Mouse (Mus musculus): Measurements from ENCODE around the gene Glud1. TPM values are rescaled to one million over a fixed set of nuclear protein-coding genes. Genes with fewer than 3 reads are reported as not detected.

Gene Glud1
- polyA plus RNA-seq, 1 experiment: 305 TPM

DNA sequence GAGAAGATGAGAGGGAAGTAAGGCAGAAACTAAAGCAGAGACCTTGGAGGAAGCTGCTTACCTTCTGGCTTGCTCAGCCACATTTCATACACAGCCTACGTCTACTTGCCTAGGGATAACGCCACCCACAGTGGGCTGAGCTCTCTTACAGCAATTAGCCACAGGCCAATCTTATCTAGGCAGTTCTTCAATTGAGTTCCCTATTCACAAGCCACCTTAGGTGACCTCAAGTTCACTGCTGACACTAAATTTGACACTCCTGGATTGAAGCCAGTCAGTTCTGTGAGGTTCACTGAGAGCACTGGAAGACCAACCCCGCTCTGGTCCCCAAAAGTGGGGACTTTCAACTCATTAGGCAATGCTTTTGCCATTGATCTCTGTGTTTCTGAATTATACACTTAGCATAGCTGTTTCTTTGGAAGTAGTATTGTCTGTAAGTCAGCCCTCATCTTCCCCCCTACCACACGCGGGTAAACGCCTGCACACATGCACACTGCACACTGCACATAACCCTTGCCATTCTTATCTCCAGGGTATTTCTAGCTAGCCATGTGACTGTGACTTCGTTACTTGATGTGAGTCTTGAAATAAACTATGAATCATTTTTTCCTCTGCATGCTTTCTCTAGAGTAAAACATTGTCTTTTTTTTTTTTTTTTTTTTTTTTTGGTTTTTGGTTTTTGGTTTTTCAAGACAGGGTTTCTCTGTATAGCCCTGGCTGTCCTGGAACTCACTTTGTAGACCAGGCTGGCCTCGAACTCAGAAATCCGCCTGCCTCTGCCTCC, 72.6 kb downstream of the Glud1 start:
- H3K27me3 ChIP-seq (ENCODE audit: control insufficient read depth, insufficient read depth, low read length, poor library complexity, severe bottlenecking): no peaks in the 10 kb centered on the region
- no peaks in the 10 kb centered on the region for H3K4me1 ChIP-seq (ENCODE audit: control insufficient read depth, insufficient read depth, low read length)
- H3K27ac ChIP-seq (ENCODE audit: insufficient read depth, low read length): no peak overlapping the region
- peaks cover 20% of the 10 kb centered on the region for H3K9me3 ChIP-seq (replicated peaks; ENCODE audit: control insufficient read depth, insufficient read depth, low read length, poor library complexity, severe bottlenecking)
- H3K4me3 ChIP-seq (ENCODE audit: low read depth, low read length): no peak overlapping the region
- H3K36me3 ChIP-seq (ENCODE audit: control insufficient read depth, insufficient read depth, low read length, poor library complexity, severe bottlenecking): no peaks in the 10 kb centered on the region; the same call in 1 of the 2 replicates
- no peak overlapping the region for H3K9ac ChIP-seq (ENCODE audit: low read depth, poor library complexity, severe bottlenecking)
- TF ChIP-seq POLR2A (IDR thresholded peaks at IDR 0.05; ENCODE audit: insufficient read depth, low read length): no peak

DNA sequence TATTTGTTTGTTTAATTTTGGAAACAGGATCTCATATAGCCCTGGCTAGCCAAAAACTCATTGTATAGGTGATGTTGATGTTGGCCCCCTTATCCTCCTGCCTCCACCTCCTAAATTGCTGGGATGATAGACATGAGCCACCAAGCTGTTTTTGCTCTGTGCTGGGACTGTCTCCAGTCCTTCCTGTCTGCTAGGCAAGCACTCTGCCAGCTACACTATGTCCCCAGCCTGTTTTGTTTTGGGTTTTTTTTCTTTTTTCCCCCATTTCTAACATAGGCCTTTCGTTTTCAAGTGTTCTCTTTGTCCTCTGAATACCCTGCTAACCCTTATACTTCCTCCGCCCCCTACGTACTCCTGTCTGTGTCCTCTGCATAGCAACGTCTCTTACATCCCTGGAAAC, 82.8 kb downstream of the Glud1 start:
- no peak for TF ChIP-seq CTCF (IDR thresholded peaks at IDR 0.05; ENCODE audit: low read depth, low read length)
- TF ChIP-seq EP300 (IDR thresholded peaks at IDR 0.05; ENCODE audit: insufficient read depth, low read depth, low read length): no peak
- TF ChIP-seq POLR2A (IDR thresholded peaks at IDR 0.05; ENCODE audit: insufficient read depth, low read length): no peak
- no peaks in the 10 kb centered on the region for H3K4me1 ChIP-seq (ENCODE audit: control insufficient read depth, insufficient read depth, low read length)

More for the DNA sequence above, 82.8 kb downstream of the Glud1 start:
- Histone ChIP-seq H3K9ac (ENCODE audit: low read depth, poor library complexity, severe bottlenecking) (no peak overlapping the region), H3K9me3 (replicated peaks; ENCODE audit: control insufficient read depth, insufficient read depth, low read length, poor library complexity, severe bottlenecking) (peaks cover 13% of the 10 kb centered on the region), H3K4me3 (ENCODE audit: low read depth, low read length) (no peak overlapping the region), H3K36me3 (ENCODE audit: control insufficient read depth, insufficient read depth, low read length, poor library complexity, severe bottlenecking) (no peaks in the 10 kb centered on the region), H3K27me3 (ENCODE audit: control insufficient read depth, insufficient read depth, low read length, poor library complexity, severe bottlenecking) (no peaks in the 10 kb centered on the region), H3K27ac (ENCODE audit: insufficient read depth, low read length) (no peak overlapping the region)

Other genes with a start within 250 kb of the Glud1 start
- gene Anxa8, start 224.7 kb upstream of the Glud1 start, polyA plus RNA-seq (2011; ENCODE audit: insufficient read depth, insufficient read length, low read depth, missing spikeins): 23.3 and 24.6 TPM in 2 replicates
- gene A630023A22Rik, start 208.0 kb upstream of the Glud1 start, polyA plus RNA-seq (2011; ENCODE audit: insufficient read depth, insufficient read length, low read depth, missing spikeins): not detected in 2 replicates
- gene Npy4r, start 158.2 kb upstream of the Glud1 start, polyA plus RNA-seq (2011; ENCODE audit: insufficient read depth, insufficient read length, low read depth, missing spikeins): not detected in 2 replicates
- gene Gprin2, start 109.1 kb upstream of the Glud1 start, polyA plus RNA-seq (2011; ENCODE audit: insufficient read depth, insufficient read length, low read depth, missing spikeins): 1.1 and 1.3 TPM in 2 replicates
- gene Syt15, start 91.1 kb upstream of the Glud1 start, polyA plus RNA-seq (2011; ENCODE audit: insufficient read depth, insufficient read length, low read depth, missing spikeins): 0.31 TPM in 1 of 2 replicates, not detected in the other
- 26.7 and 32.5 TPM in 2 replicates for gene Shld2, start 234 bp upstream of the Glud1 start, polyA plus RNA-seq (2011; ENCODE audit: insufficient read depth, insufficient read length, low read depth, missing spikeins)
- 3.5 and 5.7 TPM in 2 replicates for gene Fam25c, start 44.7 kb downstream of the Glud1 start, polyA plus RNA-seq (2011; ENCODE audit: insufficient read depth, insufficient read length, low read depth, missing spikeins)
- 2.2 and 3.2 TPM in 2 replicates for gene Sncg, start 64.1 kb downstream of the Glud1 start, polyA plus RNA-seq (2011; ENCODE audit: insufficient read depth, insufficient read length, low read depth, missing spikeins)
- 1.3 and 1.7 TPM in 2 replicates for gene Mmrn2, start 64.7 kb downstream of the Glud1 start, polyA plus RNA-seq (2011; ENCODE audit: insufficient read depth, insufficient read length, low read depth, missing spikeins)
- 75.3 and 75.4 TPM in 2 replicates for gene Bmpr1a, start 192.6 kb downstream of the Glud1 start, polyA plus RNA-seq (2011; ENCODE audit: insufficient read depth, insufficient read length, low read depth, missing spikeins)
- not detected in 2 replicates for gene 9230112D13Rik, start 212.1 kb downstream of the Glud1 start, polyA plus RNA-seq (2011; ENCODE audit: insufficient read depth, insufficient read length, low read depth, missing spikeins)

Measured in ES-Bruce4 (cell line).